Mouse (Mus musculus) heart, postnatal 0 days (tissue): ENCODE results near the gene Exoc6. TPM values are rescaled to one million over a fixed set of nuclear protein-coding genes. Genes with fewer than 3 reads are reported as not detected.

ENCODE experiments used
- ATAC-seq: fragments of 200-750 bp; cut with Nextera tagmentation; 2 replicates; pipeline ENCODE4 v1.8.0; 2017; ENCODE audit warnings: low read depth, moderate number of reproducible peaks, moderate library complexity; ENCODE audit not compliant: insufficient read depth
- DNase-seq: peaks from one replicate; pipeline ENCODE4 v3.0.0-alpha.2; 2016; ENCODE audit warnings: low spot score
- H3K27ac ChIP-seq: fragments of 300-500 bp; sonication (generic); 2 replicates; pipeline ENCODE4 v1.5.1; 2014; ENCODE audit warnings: low read depth, mild to moderate bottlenecking
- H3K27me3 ChIP-seq: fragments of 300-500 bp; sonication (generic); 2 replicates; pipeline ENCODE4 v1.6.1; 2014; ENCODE audit warnings: low read length, mixed read lengths; ENCODE audit not compliant: control insufficient read depth, insufficient read depth
- H3K36me3 ChIP-seq: fragments of 300-500 bp; sonication (generic); replicated peaks from 2 replicates; pipeline ENCODE4 v1.6.1; 2014; ENCODE audit warnings: low read length, mixed read lengths; ENCODE audit not compliant: control insufficient read depth, insufficient read depth
- H3K4me1 ChIP-seq: fragments of 300-500 bp; sonication (generic); 2 replicates; pipeline ENCODE4 v1.6.1; 2014; ENCODE audit warnings: antibody characterized with exemption; ENCODE audit not compliant: control insufficient read depth, insufficient read depth
- H3K4me2 ChIP-seq: fragments of 300-500 bp; sonication (generic); 2 replicates; pipeline ENCODE4 v1.6.1; 2014; ENCODE audit warnings: low read depth, mild to moderate bottlenecking, low read length, moderate library complexity
- H3K4me3 ChIP-seq: fragments of 300-500 bp; sonication (generic); 2 replicates; pipeline ENCODE4 v1.5.1; 2014; ENCODE audit warnings: low read depth, low read length
- H3K9ac ChIP-seq: fragments of 300-500 bp; sonication (generic); replicated peaks from 2 replicates; pipeline ENCODE4 v1.6.1; 2014; ENCODE audit warnings: low read depth, low read length, mixed read lengths
- H3K9me3 ChIP-seq: fragments of 300-500 bp; sonication (generic); replicated peaks from 2 replicates; pipeline ENCODE4 v1.6.1; 2016; ENCODE audit warnings: low read length; ENCODE audit not compliant: control insufficient read depth
- CTCF ChIP-seq: IDR thresholded peaks from 2 replicates; pipeline ENCODE4 v1.5.1; 2016; ENCODE audit warnings: antibody characterized with exemption, control low read depth, low read depth
- EP300 ChIP-seq: IDR thresholded peaks from 2 replicates; pipeline ENCODE4 v1.6.1; 2016; ENCODE audit warnings: antibody characterized with exemption, low read depth
- WGBS: fragments of 180-500 bp; shearing (Covaris S2); extraction: QIAGEN DNeasy Blood & Tissue Kit; methylation state at CpG from one replicate; pipeline ENCODE4 v1.1.7; 2014; 5-methylcytosine and 5-hydroxymethylcytosine counted together
- polyA plus RNA-seq: library from polyadenylated mRNA; unstranded; fragments of >200 nt; fragmentation: Nextera tagmentation; extraction: Ambion mirVana; gene quantifications from 2 replicates; pipeline ENCODE4 v1.2.1, GENCODE M21; 2015
- total RNA-seq: library from RNA; depleted of rRNA; stranded (reverse); fragments of >200 nt; gene quantifications from 2 replicates; pipeline ENCODE4 v1.2.3, GENCODE M21; 2014; ENCODE audit warnings: low replicate concordance

The Exoc6 gene
- total and polyA plus RNA-seq, 2 experiments from 2014 or later = 20.8 to 24.2 TPM

- peaks cover 100% of the 10 kb centered on the region for H3K27me3 ChIP-seq
- 8% methylated on average over 40 of the region's 40 CpGs for WGBS
- H3K9me3 ChIP-seq = no peaks in the 10 kb centered on the region
- peak overlapping the region; percentile 64 for H3K4me2 ChIP-seq
- H3K9ac ChIP-seq = no peak overlapping the region
- H3K36me3 ChIP-seq = no peaks in the 10 kb centered on the region
- DNase-seq = no peak
- no peak overlapping the region for H3K27ac ChIP-seq
- TF ChIP-seq EP300 = no peak
- no peak for ATAC-seq
- peaks cover 18% of the 10 kb centered on the region for H3K4me1 ChIP-seq
- peak overlapping the region; percentile 44 for H3K4me3 ChIP-seq
Observed at GRCm38 (mm10) chr19:37692879-37693278, 142.7 kb downstream of the Exoc6 start.

- H3K27ac ChIP-seq = no peak overlapping the region
- H3K9me3 ChIP-seq = no peaks in the 10 kb centered on the region
- H3K9ac ChIP-seq = no peak overlapping the region
- H3K4me2 ChIP-seq = no peak overlapping the region
- H3K4me1 ChIP-seq = peaks cover 26% of the 10 kb centered on the region
- H3K4me3 ChIP-seq = no peak overlapping the region
- TF ChIP-seq EP300 = no peak
- TF ChIP-seq CTCF = no peak
- DNase-seq (no peak), ATAC-seq (no peak)
- no peaks in the 10 kb centered on the region for H3K36me3 ChIP-seq
- peaks cover 100% of the 10 kb centered on the region for H3K27me3 ChIP-seq
- WGBS = 65% methylated on average over 13 of the region's 13 CpGs
Observed at GRCm38 (mm10) chr19:37695146-37695545, 144.9 kb downstream of the Exoc6 start.

GRCm38 (mm10) chr19:37695762-37696602 is 145.8 kb downstream of the Exoc6 start:
- H3K4me3 ChIP-seq = peak overlapping the region; percentile 46
- no peak for ATAC-seq
- WGBS = 7% methylated on average over 42 of the region's 42 CpGs
- no peak overlapping the region for H3K27ac ChIP-seq
- H3K27me3 ChIP-seq = peaks cover 100% of the 10 kb centered on the region
- H3K9ac ChIP-seq = no peak overlapping the region
- peaks cover 26% of the 10 kb centered on the region for H3K4me1 ChIP-seq
- no peak for DNase-seq
- no peaks in the 10 kb centered on the region for H3K9me3 ChIP-seq
- peak overlapping the region; percentile 67 for H3K4me2 ChIP-seq
- TF ChIP-seq CTCF (no peak), EP300 (no peak)
- H3K36me3 ChIP-seq = no peaks in the 10 kb centered on the region

GRCm38 (mm10) chr19:37696603-37697334 is 146.6 kb downstream of the Exoc6 start:
- TF ChIP-seq EP300 (no peak), CTCF (no peak)

GRCm38 (mm10) chr19:37697335-37697636 is 147.1 kb downstream of the Exoc6 start:
- peaks cover 26% of the 10 kb centered on the region for H3K4me1 ChIP-seq
- H3K4me2 ChIP-seq = peak overlapping the region; percentile 67
- H3K9me3 ChIP-seq = no peaks in the 10 kb centered on the region
- H3K4me3 ChIP-seq = peak overlapping the region; percentile 46
- 1% methylated on average over 18 of the region's 18 CpGs for WGBS
- no peak overlapping the region for H3K27ac ChIP-seq
- H3K36me3 ChIP-seq = no peaks in the 10 kb centered on the region
- no peak overlapping the region for H3K9ac ChIP-seq
- TF ChIP-seq EP300 (no peak), CTCF (no peak)
- no peak for DNase-seq
- peaks cover 99% of the 10 kb centered on the region for H3K27me3 ChIP-seq
- ATAC-seq = no peak

More at GRCm38 (mm10) chr19:37696603-37697334, 146.6 kb downstream of the Exoc6 start:
- no peak overlapping the region for H3K9ac ChIP-seq
- H3K27ac ChIP-seq = no peak overlapping the region
- DNase-seq = no peak
- H3K27me3 ChIP-seq = peaks cover 99% of the 10 kb centered on the region
- no peak for ATAC-seq
- H3K36me3 ChIP-seq = no peaks in the 10 kb centered on the region
- H3K4me2 ChIP-seq = peak overlapping the region; percentile 67
- H3K4me3 ChIP-seq = peak overlapping the region; percentile 46
- H3K4me1 ChIP-seq = peaks cover 26% of the 10 kb centered on the region
- WGBS = 4% methylated on average over 22 of the region's 22 CpGs
- no peaks in the 10 kb centered on the region for H3K9me3 ChIP-seq
